In the genomic region with DNA sequence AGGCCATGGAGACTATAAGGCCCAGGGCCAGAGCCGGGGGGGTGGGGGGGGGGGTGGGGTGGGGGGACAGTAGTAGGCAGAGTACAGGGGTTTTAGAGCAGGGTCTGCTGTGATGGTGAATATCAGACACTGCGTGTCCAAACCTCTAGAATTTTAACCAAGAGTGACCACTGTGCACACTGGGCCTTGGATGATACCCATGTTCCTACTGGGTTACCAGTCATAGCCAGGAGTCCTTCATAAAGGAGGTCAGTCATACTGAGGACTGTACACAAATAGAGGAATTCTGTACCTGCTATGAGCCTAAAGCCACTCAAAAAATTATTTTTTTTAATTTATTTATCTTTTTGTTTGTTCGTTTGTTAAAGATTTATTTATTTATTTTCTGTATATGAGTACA, we compare ENCODE assay signal across 16 mouse cellular contexts.
"Had no signal": no experiment of that assay in that cellular context is flagged by ENCODE, and none has a peak within 500 bp of the region (broad histone marks: within the 10 kb centered on the region; RNA-seq: fewer than 3 reads in every experiment).

No protein-coding gene starts in this region.

- ATAC-seq: forebrain, embryonic 13.5 days; forebrain, embryonic 14.5 days; forebrain, embryonic 15.5 days; forebrain, embryonic 16.5 days; forebrain, postnatal 0 days had no signal

- DNase-seq: cerebellum, adult 8-10 months; cerebellum, postnatal 25 days; embryo, embryonic 11 days; forebrain, postnatal 0 days; gastrocnemius, adult 2 months; gastrocnemius, postnatal 10 days; gastrocnemius, postnatal 14 days; gastrocnemius, postnatal 25 days; gastrocnemius, postnatal 36 days; heart, adult 11 months; heart, adult 18-20 months; heart, adult 2 months had no signal
